Mouse (Mus musculus) embryonic fibroblast, embryonic 13.5 days (primary cell): ENCODE results near the gene Lrrc3c.

Experiments
- CTCF ChIP-seq: IDR thresholded peaks from 2 replicates; pipeline ENCODE4 v1.5.1; 2011; ENCODE audit warnings: mild to moderate bottlenecking, control low read depth, low read length, moderate library complexity, borderline replicate concordance; ENCODE audit not compliant: insufficient read depth
- POLR2A ChIP-seq: IDR thresholded peaks from 2 replicates; pipeline ENCODE4 v1.6.1; 2011; ENCODE audit warnings: low read depth, mild to moderate bottlenecking, control low read depth, low read length, moderate library complexity

DNA sequence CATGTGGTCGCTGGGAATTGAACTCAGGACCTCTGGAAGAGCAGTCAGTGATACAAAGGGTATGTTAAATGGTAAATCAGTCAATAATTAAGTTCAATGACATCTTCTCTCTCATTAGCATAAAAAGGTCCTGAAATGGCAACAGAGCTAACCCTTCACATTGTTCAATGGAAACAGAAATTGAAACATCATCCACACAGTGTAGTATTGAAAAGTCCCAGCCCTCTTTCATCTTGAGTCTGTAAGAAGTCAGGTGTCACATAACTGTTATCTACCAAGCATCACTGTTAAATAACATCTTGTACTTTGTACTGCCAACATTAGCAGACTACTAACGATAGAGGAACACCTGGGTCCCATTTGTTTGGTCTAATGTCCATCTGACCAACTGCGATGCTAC, 35.1 kb upstream of the Lrrc3c start:
- TF ChIP-seq CTCF (no peak), POLR2A (no peak)
